Mouse (Mus musculus) testis, adult 2 months (tissue): ENCODE measurements around the gene Hist1h2ai. TPM values are rescaled to one million over a fixed set of nuclear protein-coding genes. Genes with fewer than 3 reads are reported as not detected.
"Not testable (repeated sequence)": the region's sequence is repeated elsewhere in the genome, so short reads cannot be mapped to it uniquely, and the experiment has no call there.

ENCODE experiments used
- H3K27ac ChIP-seq: fragments of 200-500 bp; 2 replicates; pipeline ENCODE4 v1.5.1; 2012; ENCODE audit warnings: low read depth, low read length; ENCODE audit not compliant: control insufficient read depth, insufficient read depth
- H3K27me3 ChIP-seq: fragments of 200-500 bp; 2 replicates; pipeline ENCODE4 v1.6.1; 2012; ENCODE audit warnings: mild to moderate bottlenecking, low read length, moderate library complexity; ENCODE audit not compliant: control insufficient read depth, insufficient read depth
- H3K36me3 ChIP-seq: fragments of 200-500 bp; 2 replicates; pipeline ENCODE4 v1.6.1; 2012; ENCODE audit warnings: mild to moderate bottlenecking, low read length; ENCODE audit not compliant: control insufficient read depth, insufficient read depth
- H3K4me1 ChIP-seq: fragments of 200-500 bp; 2 replicates; pipeline ENCODE4 v1.6.1; 2012; ENCODE audit warnings: low read length; ENCODE audit not compliant: control insufficient read depth, insufficient read depth
- H3K4me3 ChIP-seq: fragments of 200-500 bp; 2 replicates; pipeline ENCODE4 v1.5.1; 2012; ENCODE audit warnings: low read depth, mild to moderate bottlenecking, low read length, moderate library complexity, mixed read lengths; ENCODE audit not compliant: control insufficient read depth
- CTCF ChIP-seq: fragments of 200-500 bp; IDR thresholded peaks from 2 replicates; pipeline ENCODE4 v1.5.1; 2012; ENCODE audit warnings: low read depth, mild to moderate bottlenecking, inconsistent platforms, low read length, moderate library complexity; ENCODE audit not compliant: control insufficient read depth, insufficient read depth, insufficient replicate concordance
- POLR2A ChIP-seq: fragments of 200-500 bp; IDR thresholded peaks from 2 replicates; pipeline ENCODE4 v1.6.1; 2012; ENCODE audit warnings: low read depth, mild to moderate bottlenecking, inconsistent platforms, low read length, moderate library complexity; ENCODE audit not compliant: control insufficient read depth
- polyA plus RNA-seq: library from polyadenylated mRNA; depleted of rRNA; stranded (reverse); fragments of >200 nt; gene quantifications from 2 replicates; pipeline ENCODE4 v1.2.3, GENCODE M21; 2012

Gene Hist1h2ai
- polyA plus RNA-seq, 1 experiment = 6.1 TPM

- not testable (repeated sequence) for H3K36me3 ChIP-seq, H3K27me3 ChIP-seq, H3K4me1 ChIP-seq
- peak; percentile 77 for TF ChIP-seq POLR2A
- peak within 1 kb of the TSS; percentile 63 for H3K4me3 ChIP-seq
- peak within 1 kb of the TSS; percentile 80 for H3K27ac ChIP-seq
Measured at GRCm38 (mm10) chr13:21734906-21735767, 18.9 kb downstream of the Hist1h2ai start, which contains the start of gene Hist1h4j. Gene Hist1h4j (plus strand): TSS chr13:21735064.

- no peaks in the 10 kb centered on the region for H3K27me3 ChIP-seq
- no peak overlapping the region for H3K27ac ChIP-seq
- no peak overlapping the region for H3K4me3 ChIP-seq
- H3K36me3 ChIP-seq = no peaks in the 10 kb centered on the region
- no peaks in the 10 kb centered on the region for H3K4me1 ChIP-seq
- TF ChIP-seq POLR2A (no peak), CTCF (no peak)
Measured at GRCm38 (mm10) chr13:21745006-21745405, 28.8 kb downstream of the Hist1h2ai start.

DNA sequence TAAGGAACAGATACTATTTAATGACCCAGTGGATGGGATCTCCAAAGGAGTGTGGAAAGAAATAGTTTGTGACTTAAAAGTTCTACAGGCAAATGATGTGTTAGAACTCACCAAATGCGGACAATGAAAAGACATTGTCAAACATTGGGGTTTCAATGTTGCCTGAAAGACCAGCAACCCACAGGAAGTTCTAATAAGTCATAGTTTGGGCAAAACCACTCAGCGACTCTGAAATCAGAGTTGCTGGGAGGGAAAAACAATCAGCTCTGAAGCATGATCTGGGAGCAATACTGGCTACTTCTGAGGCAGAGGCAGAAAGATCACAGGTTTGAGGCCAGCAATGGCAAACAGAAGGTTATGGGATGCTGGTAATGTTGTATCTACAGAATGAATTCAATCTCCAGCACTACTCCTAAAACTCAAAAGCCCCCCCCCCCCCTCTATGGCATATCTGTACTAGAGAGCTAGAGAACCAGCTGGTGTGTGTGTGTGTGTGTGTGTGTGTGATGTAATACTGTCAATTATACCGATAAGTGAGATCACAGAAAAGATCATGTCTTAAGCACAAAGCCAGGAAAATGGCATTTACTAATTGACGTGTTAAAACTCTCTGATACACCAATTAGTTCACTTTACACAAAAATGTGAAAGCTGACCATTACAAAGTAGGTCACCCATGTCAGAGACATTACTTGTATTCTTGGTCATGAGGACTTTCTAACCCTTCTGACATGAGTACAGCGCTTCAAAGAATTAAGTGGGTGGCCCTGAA lies 33.4 kb downstream of the Hist1h2ai start:
- Histone ChIP-seq H3K27me3 (no peaks in the 10 kb centered on the region), H3K4me3 (no peak overlapping the region), H3K27ac (peak overlapping the region; percentile 25), H3K36me3 (no peaks in the 10 kb centered on the region), H3K4me1 (peaks cover 3% of the 10 kb centered on the region)
- TF ChIP-seq POLR2A (no peak), CTCF (no peak)

DNA sequence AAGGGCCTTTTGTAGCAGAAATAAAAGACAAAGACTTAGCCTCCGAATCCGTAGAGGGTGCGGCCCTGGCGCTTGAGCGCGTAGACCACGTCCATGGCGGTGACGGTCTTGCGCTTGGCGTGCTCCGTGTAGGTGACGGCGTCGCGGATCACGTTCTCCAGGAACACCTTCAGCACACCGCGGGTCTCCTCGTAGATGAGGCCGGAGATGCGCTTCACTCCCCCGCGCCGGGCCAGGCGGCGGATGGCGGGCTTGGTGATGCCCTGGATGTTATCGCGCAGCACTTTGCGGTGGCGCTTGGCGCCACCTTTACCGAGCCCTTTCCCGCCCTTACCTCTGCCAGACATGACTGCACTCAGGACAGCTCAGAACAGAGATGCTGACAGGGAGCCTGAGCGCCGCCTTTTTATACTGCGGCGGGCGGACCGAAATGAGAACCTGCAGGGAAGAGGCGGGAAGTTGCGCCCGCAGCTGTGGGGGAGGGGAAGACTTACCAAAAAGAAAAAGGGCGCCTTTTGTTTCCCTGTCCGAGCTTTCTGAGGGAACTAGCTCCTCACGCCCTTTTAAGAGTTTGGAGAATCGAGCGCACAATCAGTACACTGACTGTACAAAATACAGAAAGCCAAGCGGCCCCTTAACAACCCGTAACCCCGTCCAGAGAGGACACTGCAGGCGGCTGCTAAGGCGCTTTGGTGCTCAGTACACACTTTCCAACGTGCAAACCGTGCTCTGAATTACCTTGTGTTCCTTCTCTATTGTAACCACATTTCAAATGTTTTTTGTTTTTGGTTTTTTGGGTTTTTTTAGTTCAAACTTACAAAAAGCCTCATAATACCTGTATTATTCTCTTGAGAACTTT lies 34.2 kb downstream of the Hist1h2ai start, which contains the start of gene Hist1h4k:
Gene Hist1h4k, minus strand, starts transcription at position 347 of the 859 bp plus-strand sequence.
- not testable (repeated sequence) for H3K4me1 ChIP-seq, H3K27me3 ChIP-seq, H3K36me3 ChIP-seq
- TF ChIP-seq POLR2A = peak; percentile 74
- Histone ChIP-seq H3K4me3 (peak within 1 kb of the TSS; percentile 42), H3K27ac (peak within 1 kb of the TSS; percentile 65)

DNA sequence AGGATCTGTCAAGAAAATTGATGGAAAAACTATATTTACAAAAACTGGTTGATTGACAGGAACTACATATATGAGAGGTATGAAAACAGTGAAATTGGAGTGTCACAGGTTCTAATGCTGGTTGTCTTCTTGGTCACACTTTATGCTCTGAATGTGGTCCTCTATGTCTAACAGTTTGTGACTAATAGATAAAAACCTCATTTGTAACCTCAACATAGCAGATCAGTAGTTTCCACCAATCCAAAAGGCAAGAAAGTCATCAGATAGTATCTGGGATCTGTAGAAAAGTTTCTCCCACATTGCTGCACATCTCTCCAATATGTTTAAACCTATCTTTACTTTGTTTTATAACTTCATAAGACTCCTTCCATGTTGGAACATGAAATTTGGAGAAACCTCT lies 35.2 kb downstream of the Hist1h2ai start:
- H3K27ac ChIP-seq = no peak overlapping the region
- no peaks in the 10 kb centered on the region for H3K36me3 ChIP-seq
- no peak overlapping the region for H3K4me3 ChIP-seq
- H3K4me1 ChIP-seq = peaks cover 3% of the 10 kb centered on the region
- H3K27me3 ChIP-seq = no peaks in the 10 kb centered on the region
- TF ChIP-seq POLR2A (no peak), CTCF (no peak)

DNA sequence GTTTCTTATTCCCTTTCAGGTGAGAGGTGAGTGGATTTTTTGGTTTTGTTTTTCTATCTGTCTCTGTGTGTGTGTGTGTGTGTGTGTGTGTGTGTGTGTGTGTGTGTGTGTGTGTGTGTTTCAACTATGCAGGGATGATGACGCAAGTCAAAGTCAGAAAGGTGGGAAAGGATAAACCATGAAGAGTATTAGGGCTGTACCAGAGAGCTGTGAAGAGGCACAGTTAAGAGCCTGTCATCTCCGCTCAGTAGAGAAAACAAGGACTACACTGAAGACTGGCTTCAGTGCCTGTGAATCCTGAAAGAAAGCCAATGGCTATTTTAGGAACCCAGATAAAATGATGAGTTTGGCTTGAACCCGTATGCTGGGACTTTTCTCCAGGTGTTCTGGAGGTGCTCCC lies 35.6 kb downstream of the Hist1h2ai start:
- H3K27me3 ChIP-seq = no peaks in the 10 kb centered on the region
- no peak overlapping the region for H3K27ac ChIP-seq
- peaks cover 3% of the 10 kb centered on the region for H3K4me1 ChIP-seq
- no peak overlapping the region for H3K4me3 ChIP-seq
- H3K36me3 ChIP-seq = no peaks in the 10 kb centered on the region
- TF ChIP-seq POLR2A (no peak), CTCF (no peak)

GRCm38 (mm10) chr13:21752356-21752755 lies 36.1 kb downstream of the Hist1h2ai start:
- no peaks in the 10 kb centered on the region for H3K36me3 ChIP-seq
- peaks cover 3% of the 10 kb centered on the region for H3K4me1 ChIP-seq
- no peak overlapping the region for H3K27ac ChIP-seq
- no peak overlapping the region for H3K4me3 ChIP-seq
- TF ChIP-seq POLR2A = no peak
- no peak for TF ChIP-seq CTCF
- no peaks in the 10 kb centered on the region for H3K27me3 ChIP-seq
